Mouse (Mus musculus) embryonic facial prominence, embryonic 11.5 days (tissue): ENCODE results near the gene Marveld1. TPM values are rescaled to one million over a fixed set of nuclear protein-coding genes. Genes with fewer than 3 reads are reported as not detected.
A peak's percentile ranks its signal among the peaks of the same experiment; 100 is the strongest.

ENCODE experiments used
- ATAC-seq: fragments of 200-750 bp; cut with Nextera tagmentation; replicated peaks from 2 replicates; pipeline ENCODE4 v1.8.0; 2017; ENCODE audit warnings: low read depth; ENCODE audit not compliant: insufficient number of reproducible peaks, low FRiP score, low TSS enrichment
- DNase-seq: peaks from one replicate; pipeline ENCODE4 v3.0.0-alpha.2; 2015; ENCODE audit warnings: low spot score
- H3K27ac ChIP-seq: fragments of 300-500 bp; sonication (generic); replicated peaks from 2 replicates; pipeline ENCODE4 v1.5.1; 2014; ENCODE audit warnings: mild to moderate bottlenecking, low read depth, low read length, control low read depth
- H3K27me3 ChIP-seq: fragments of 300-500 bp; sonication (generic); 2 replicates; pipeline ENCODE4 v1.6.1; 2014; ENCODE audit warnings: mild to moderate bottlenecking, low read length, moderate library complexity, mixed read lengths; ENCODE audit not compliant: control insufficient read depth, insufficient read depth
- H3K36me3 ChIP-seq: fragments of 300-500 bp; sonication (generic); replicated peaks from 2 replicates; pipeline ENCODE4 v1.6.1; 2014; ENCODE audit warnings: low read depth, mild to moderate bottlenecking, low read length, moderate library complexity, mixed read lengths; ENCODE audit not compliant: control insufficient read depth, insufficient read depth
- H3K4me1 ChIP-seq: fragments of 300-500 bp; sonication (generic); 2 replicates; pipeline ENCODE4 v1.6.1; 2014; ENCODE audit warnings: low read length, mixed read lengths; ENCODE audit not compliant: control insufficient read depth, insufficient read depth
- H3K4me2 ChIP-seq: fragments of 300-500 bp; sonication (generic); 2 replicates; pipeline ENCODE4 v1.6.1; 2014; ENCODE audit warnings: low read depth, mild to moderate bottlenecking, control low read depth, low read length, moderate library complexity
- H3K4me3 ChIP-seq: fragments of 300-500 bp; sonication (generic); 2 replicates; pipeline ENCODE4 v1.5.1; 2014; ENCODE audit warnings: low read depth, low read length, control low read depth
- H3K9ac ChIP-seq: fragments of 300-500 bp; sonication (generic); replicated peaks from 2 replicates; pipeline ENCODE4 v1.6.1; 2014; ENCODE audit warnings: mild to moderate bottlenecking, control low read depth, low read length
- H3K9me3 ChIP-seq: fragments of 300-500 bp; sonication (generic); replicated peaks from 2 replicates; pipeline ENCODE4 v1.6.1; 2016; ENCODE audit warnings: mild to moderate bottlenecking, low read length, inconsistent platforms, mixed read lengths; ENCODE audit not compliant: control insufficient read depth
- WGBS: fragments of 180-500 bp; shearing (Covaris S2); extraction: QIAGEN DNeasy Blood & Tissue Kit; methylation state at CpG from one replicate; pipeline ENCODE4 v1.1.7; 2014; 5-methylcytosine and 5-hydroxymethylcytosine counted together
- polyA plus RNA-seq: library from polyadenylated mRNA; unstranded; fragments of >200 nt; fragmentation: Nextera tagmentation; extraction: Ambion mirVana; gene quantifications from 2 replicates; pipeline ENCODE4 v1.2.1, GENCODE M21; 2014

Gene Marveld1
- polyA plus RNA-seq, 1 experiment from 2014 or later = 16.6 TPM

- Histone ChIP-seq H3K4me2 (no peak overlapping the region), H3K4me3 (no peak overlapping the region)
Observed at GRCm38 (mm10) chr19:42169322-42169975, 22.2 kb downstream of the Marveld1 start.

GRCm38 (mm10) chr19:42170025-42170969 lies 23.1 kb downstream of the Marveld1 start:
- no peak overlapping the region for H3K27ac ChIP-seq
- H3K27me3 ChIP-seq = peaks cover 5% of the 10 kb centered on the region; the same call in 1 of the 2 replicates
- no peaks in the 10 kb centered on the region for H3K36me3 ChIP-seq
- ATAC-seq (peak; percentile 80), DNase-seq (peak; percentile 95)
- peak overlapping the region; percentile 87 for H3K4me3 ChIP-seq
- H3K9me3 ChIP-seq = no peaks in the 10 kb centered on the region
- peak overlapping the region; percentile 74 for H3K9ac ChIP-seq
- 3% methylated on average over 48 of the region's 56 CpGs for WGBS
- peak overlapping the region; percentile 77 for H3K4me2 ChIP-seq
- H3K4me1 ChIP-seq = no peaks in the 10 kb centered on the region; the same call in 1 of the 2 replicates

More at GRCm38 (mm10) chr19:42169322-42169975, 22.2 kb downstream of the Marveld1 start:
- peaks cover 5% of the 10 kb centered on the region; the same call in 1 of the 2 replicates for H3K27me3 ChIP-seq
- no peaks in the 10 kb centered on the region for H3K36me3 ChIP-seq
- no peak overlapping the region for H3K9ac ChIP-seq
- no peaks in the 10 kb centered on the region for H3K9me3 ChIP-seq
- H3K4me1 ChIP-seq = no peaks in the 10 kb centered on the region; the same call in 1 of the 2 replicates
- WGBS = 81% methylated on average over 10 of the region's 10 CpGs
- no peak overlapping the region for H3K27ac ChIP-seq
- no peak for ATAC-seq
- DNase-seq = no peak

- Histone ChIP-seq H3K36me3 (no peaks in the 10 kb centered on the region), H3K4me2 (no peak overlapping the region), H3K27ac (no peak overlapping the region), H3K9ac (no peak overlapping the region), H3K9me3 (no peaks in the 10 kb centered on the region), H3K4me1 (no peaks in the 10 kb centered on the region), H3K27me3 (no peaks in the 10 kb centered on the region), H3K4me3 (no peak overlapping the region)
- DNase-seq (no peak), ATAC-seq (no peak)
- 72% methylated on average over 7 of the region's 7 CpGs for WGBS
Observed at GRCm38 (mm10) chr19:42176841-42177240, 29.6 kb downstream of the Marveld1 start.

GRCm38 (mm10) chr19:42177461-42177860 lies 30.3 kb downstream of the Marveld1 start:
- Histone ChIP-seq H3K4me1 (no peaks in the 10 kb centered on the region), H3K9me3 (no peaks in the 10 kb centered on the region), H3K27me3 (no peaks in the 10 kb centered on the region), H3K27ac (no peak overlapping the region), H3K4me2 (no peak overlapping the region), H3K36me3 (no peaks in the 10 kb centered on the region), H3K9ac (no peak overlapping the region), H3K4me3 (no peak overlapping the region)
- ATAC-seq = no peak
- WGBS = 90% methylated on average over 2 of the region's 2 CpGs
- no peak for DNase-seq

GRCm38 (mm10) chr19:42179356-42179755 lies 32.2 kb downstream of the Marveld1 start:
- Histone ChIP-seq H3K4me3 (no peak overlapping the region), H3K9me3 (no peaks in the 10 kb centered on the region), H3K27me3 (no peaks in the 10 kb centered on the region), H3K36me3 (peaks cover 2% of the 10 kb centered on the region), H3K4me1 (no peaks in the 10 kb centered on the region), H3K9ac (no peak overlapping the region), H3K4me2 (no peak overlapping the region), H3K27ac (no peak overlapping the region)
- no peak for ATAC-seq
- no peak for DNase-seq
- 85% methylated on average over 14 of the region's 14 CpGs for WGBS

GRCm38 (mm10) chr19:42182673-42183072 lies 35.5 kb downstream of the Marveld1 start:
- no peak for ATAC-seq
- H3K4me2 ChIP-seq = no peak overlapping the region
- no peak overlapping the region for H3K9ac ChIP-seq
- no peaks in the 10 kb centered on the region for H3K27me3 ChIP-seq
- H3K4me1 ChIP-seq = no peaks in the 10 kb centered on the region
- no peaks in the 10 kb centered on the region for H3K9me3 ChIP-seq
- no peak overlapping the region for H3K4me3 ChIP-seq
- WGBS = 75% methylated on average over 6 of the region's 6 CpGs
- H3K36me3 ChIP-seq = peaks cover 2% of the 10 kb centered on the region
- peak; percentile 22 for DNase-seq
- H3K27ac ChIP-seq = no peak overlapping the region

- DNase-seq = no peak
- H3K9ac ChIP-seq = no peak overlapping the region
- no peaks in the 10 kb centered on the region for H3K4me1 ChIP-seq
- H3K4me3 ChIP-seq = no peak overlapping the region
- no peaks in the 10 kb centered on the region for H3K9me3 ChIP-seq
- H3K27ac ChIP-seq = no peak overlapping the region
- H3K36me3 ChIP-seq = no peaks in the 10 kb centered on the region
- no peaks in the 10 kb centered on the region for H3K27me3 ChIP-seq
- no peak for ATAC-seq
- WGBS = 85% methylated on average over 4 of the region's 4 CpGs
- H3K4me2 ChIP-seq = no peak overlapping the region
Observed at GRCm38 (mm10) chr19:42189735-42190134, 42.5 kb downstream of the Marveld1 start.

- Histone ChIP-seq H3K9ac (no peak overlapping the region), H3K4me3 (no peak overlapping the region), H3K4me2 (no peak overlapping the region), H3K27me3 (no peaks in the 10 kb centered on the region), H3K36me3 (no peaks in the 10 kb centered on the region), H3K9me3 (no peaks in the 10 kb centered on the region), H3K27ac (no peak overlapping the region), H3K4me1 (no peaks in the 10 kb centered on the region)
- 16% methylated on average over 5 of the region's 5 CpGs for WGBS
- ATAC-seq (no peak), DNase-seq (peak; percentile 76)
Observed at GRCm38 (mm10) chr19:42190494-42190893, 43.3 kb downstream of the Marveld1 start.
